ENCODE assay signal across 8 mouse cellular contexts in the genomic region with DNA sequence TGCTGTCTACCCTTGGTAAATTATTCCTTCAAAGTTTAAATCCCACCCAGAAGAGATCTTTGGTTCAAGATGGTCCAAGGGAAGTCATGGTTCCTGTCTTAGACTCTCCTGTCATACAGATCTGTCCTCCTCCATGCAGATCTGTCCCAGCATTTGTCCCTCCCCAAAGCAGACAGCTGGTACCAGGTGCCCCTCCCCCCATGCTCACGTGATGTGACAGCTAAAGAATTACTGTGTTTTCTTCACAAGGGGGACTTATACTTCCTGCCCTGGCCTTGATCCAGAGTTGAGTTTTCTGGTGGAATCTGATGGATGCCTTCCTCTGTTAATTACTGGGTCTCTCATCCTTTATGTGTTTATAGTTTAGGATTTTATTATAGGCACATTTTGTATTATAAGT. TPM values are rescaled to one million over a fixed set of nuclear protein-coding genes. Genes with fewer than 3 reads are reported as not detected.
DNase-seq lines count a peak whose midpoint lies in the region; ATAC-seq and TF ChIP-seq lines count a peak whose summit lies in the region.

No protein-coding gene starts in this region.

- H3K9ac ChIP-seq in intestine, postnatal 0 days (ENCODE audit: low read depth, low read length) = 0 out of 2 replicates have a peak overlapping the region, but pooled peaks have one; percentile 11
- H3K9ac ChIP-seq in lung, embryonic 16.5 days (ENCODE audit: low read length) = no peak overlapping the region
- H3K9ac ChIP-seq in neural tube, embryonic 15.5 days (replicated peaks) = 0 out of 2 replicates have a peak overlapping the region, but pooled peaks have one; percentile 20

- H3K27ac ChIP-seq in forebrain, embryonic 10.5 days = 0 out of 2 replicates have a peak overlapping the region, but pooled peaks have one; percentile 89
- no peak overlapping the region for H3K27ac ChIP-seq in intestine, postnatal 0 days (ENCODE audit: low read depth, low read length)
- H3K27ac ChIP-seq in lung, embryonic 16.5 days (ENCODE audit: low read length) = peak overlapping the region; percentile 75
- H3K27ac ChIP-seq in neural tube, embryonic 15.5 days (replicated peaks) = peak overlapping the region; percentile 83

- WGBS in forebrain, embryonic 10.5 days = 18% methylated on average over 1 of the region's 1 CpGs
- WGBS in intestine, postnatal 0 days = 10% methylated on average over 1 of the region's 1 CpGs
- WGBS in lung, embryonic 16.5 days = 7% methylated on average over 1 of the region's 1 CpGs
- WGBS in neural tube, embryonic 15.5 days = 0% methylated on average over 1 of the region's 1 CpGs

- no peak for TF ChIP-seq CTCF in intestine, postnatal 0 days (IDR thresholded peaks at IDR 0.05; ENCODE audit: low read depth)

- H3K4me3 ChIP-seq in forebrain, embryonic 10.5 days = no peak overlapping the region
- no peak overlapping the region for H3K4me3 ChIP-seq in intestine, postnatal 0 days (ENCODE audit: low read depth, low read length)
- no peak overlapping the region for H3K4me3 ChIP-seq in lung, embryonic 16.5 days (ENCODE audit: low read length)
- no peak overlapping the region for H3K4me3 ChIP-seq in neural tube, embryonic 15.5 days (replicated peaks)

- peaks cover 29% of the 10 kb centered on the region for H3K27me3 ChIP-seq in forebrain, embryonic 10.5 days (ENCODE audit: poor library complexity, severe bottlenecking)
- no peaks in the 10 kb centered on the region for H3K27me3 ChIP-seq in intestine, postnatal 0 days (replicated peaks; ENCODE audit: control insufficient read depth, insufficient read depth, low read length)
- H3K27me3 ChIP-seq in lung, embryonic 16.5 days (ENCODE audit: control insufficient read depth, insufficient read depth, low read depth, low read length) = no peaks in the 10 kb centered on the region
- no peaks in the 10 kb centered on the region for H3K27me3 ChIP-seq in neural tube, embryonic 15.5 days (replicated peaks)

- peaks cover 11% of the 10 kb centered on the region for H3K36me3 ChIP-seq in forebrain, embryonic 10.5 days (replicated peaks)
- no peaks in the 10 kb centered on the region for H3K36me3 ChIP-seq in intestine, postnatal 0 days (ENCODE audit: control insufficient read depth, insufficient read depth)
- H3K36me3 ChIP-seq in lung, embryonic 16.5 days (ENCODE audit: control insufficient read depth, insufficient read depth, low read length) = no peaks in the 10 kb centered on the region
- H3K36me3 ChIP-seq in neural tube, embryonic 15.5 days = 0 out of 2 replicates have a peak, but pooled peaks cover 2% of the 10 kb centered on the region

- peak; percentile 44 for DNase-seq in ovary, postnatal 36 days (ENCODE audit: low spot score)
- no peak for DNase-seq in ovary, postnatal 10 days (ENCODE audit: low spot score)
- DNase-seq in forebrain, embryonic 10.5 days (ENCODE audit: extremely low spot score, low spot score) = no peak
- DNase-seq in urinary bladder, postnatal 4 days (ENCODE audit: low spot score in 2 of 2) = no peak
- no peak for DNase-seq in left cerebral cortex, adult 18-20 months (ENCODE audit: low spot score in 2 of 2)

- no peaks in the 10 kb centered on the region for H3K9me3 ChIP-seq in forebrain, embryonic 10.5 days
- H3K9me3 ChIP-seq in intestine, postnatal 0 days (ENCODE audit: control insufficient read depth) = no peaks in the 10 kb centered on the region
- no peaks in the 10 kb centered on the region for H3K9me3 ChIP-seq in lung, embryonic 16.5 days (ENCODE audit: control insufficient read depth, low read length)
- H3K9me3 ChIP-seq in neural tube, embryonic 15.5 days (replicated peaks) = no peaks in the 10 kb centered on the region

- H3K4me2 ChIP-seq in intestine, postnatal 0 days (replicated peaks; ENCODE audit: low read depth) = peak overlapping the region; percentile 56
- peak overlapping the region; percentile 59 for H3K4me2 ChIP-seq in lung, embryonic 16.5 days (ENCODE audit: low read depth, low read length)
- peak overlapping the region; percentile 55 for H3K4me2 ChIP-seq in neural tube, embryonic 15.5 days

- peaks cover 39% of the 10 kb centered on the region for H3K4me1 ChIP-seq in forebrain, embryonic 10.5 days
- H3K4me1 ChIP-seq in intestine, postnatal 0 days (replicated peaks; ENCODE audit: control insufficient read depth, insufficient read depth, low read length) = 0 out of 2 replicates have a peak, but pooled peaks cover 2% of the 10 kb centered on the region
- peaks cover 25% of the 10 kb centered on the region for H3K4me1 ChIP-seq in lung, embryonic 16.5 days (replicated peaks; ENCODE audit: control insufficient read depth, insufficient read depth, low read length)
- H3K4me1 ChIP-seq in neural tube, embryonic 15.5 days = peaks cover 67% of the 10 kb centered on the region

- ATAC-seq in intestine, postnatal 0 days = no peak
- ATAC-seq in lung, embryonic 16.5 days (ENCODE audit: low read depth) = peak; percentile 26; the same call in 1 of the 2 replicates
- no peak for ATAC-seq in neural tube, embryonic 15.5 days (ENCODE audit: low FRiP score)

RNA-seq across cellular contexts. Expression of gene Rnasel, which starts 0.7 kb away (rescaled TPM):
- polyA plus RNA-seq in forebrain, embryonic 10.5 days (2016; fragmentation: Nextera tagmentation; extraction: Ambion mirVana) = 7.4 and 7.7 TPM in 2 replicates
- 49.9 and 57.7 TPM in 2 replicates for polyA plus RNA-seq in intestine, postnatal 0 days (2015; fragmentation: Nextera tagmentation; extraction: Ambion mirVana)
- polyA plus RNA-seq in lung, embryonic 16.5 days (2015; fragmentation: Nextera tagmentation; extraction: Ambion mirVana) = 7.8 and 8.7 TPM in 2 replicates
- 31.4 and 32.0 TPM in 2 replicates for polyA plus RNA-seq in neural tube, embryonic 15.5 days (2015; fragmentation: Nextera tagmentation; extraction: Ambion mirVana)
- total RNA-seq in left cerebral cortex, adult 18-20 months (2021) = 10 to 100 TPM; 11.7 to 13.4 TPM

RNA-seq across cellular contexts. Expression of gene Rgs16, which starts 8.4 kb away (rescaled TPM):
- polyA plus RNA-seq in forebrain, embryonic 10.5 days (2016; fragmentation: Nextera tagmentation; extraction: Ambion mirVana) = 26.2 and 31.0 TPM in 2 replicates
- 2.1 and 2.4 TPM in 2 replicates for polyA plus RNA-seq in intestine, postnatal 0 days (2015; fragmentation: Nextera tagmentation; extraction: Ambion mirVana)
- polyA plus RNA-seq in lung, embryonic 16.5 days (2015; fragmentation: Nextera tagmentation; extraction: Ambion mirVana) = 1.9 and 2.2 TPM in 2 replicates
- 11.3 and 14.3 TPM in 2 replicates for polyA plus RNA-seq in neural tube, embryonic 15.5 days (2015; fragmentation: Nextera tagmentation; extraction: Ambion mirVana)
- 10 to 100 TPM; 10.3 to 12.6 TPM for total RNA-seq in left cerebral cortex, adult 18-20 months (2021)
